Mouse (Mus musculus): Measurements from ENCODE around the gene Fhod1.
A peak's percentile ranks its signal among the peaks of the same experiment; 100 is the strongest.
"Not testable (repeated sequence)": the region's sequence is repeated elsewhere in the genome, so short reads cannot be mapped to it uniquely, and the experiment has no call there.

Fhod1 gene

DNA sequence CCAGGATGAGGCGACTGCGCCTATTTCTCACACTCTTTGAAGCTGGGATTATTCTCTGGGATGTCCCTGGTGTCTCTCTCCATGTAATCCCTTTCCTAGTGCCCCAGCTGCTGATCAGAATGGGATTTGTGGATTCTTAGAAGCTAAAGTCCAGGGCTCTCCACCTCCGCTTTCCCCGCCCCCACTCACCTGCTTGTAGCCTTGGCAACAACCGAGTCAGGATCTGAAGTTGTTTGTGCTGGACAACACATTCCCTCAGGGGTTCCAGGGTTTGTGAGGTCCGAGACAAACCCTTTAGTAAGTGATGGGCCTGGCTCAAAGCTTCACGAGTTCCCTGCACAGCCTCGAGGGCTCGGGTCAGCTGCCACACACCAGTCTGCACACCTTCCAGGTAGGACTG lies 53.0 kb downstream of the Fhod1 start:
- DNase-seq, result no peak

DNA sequence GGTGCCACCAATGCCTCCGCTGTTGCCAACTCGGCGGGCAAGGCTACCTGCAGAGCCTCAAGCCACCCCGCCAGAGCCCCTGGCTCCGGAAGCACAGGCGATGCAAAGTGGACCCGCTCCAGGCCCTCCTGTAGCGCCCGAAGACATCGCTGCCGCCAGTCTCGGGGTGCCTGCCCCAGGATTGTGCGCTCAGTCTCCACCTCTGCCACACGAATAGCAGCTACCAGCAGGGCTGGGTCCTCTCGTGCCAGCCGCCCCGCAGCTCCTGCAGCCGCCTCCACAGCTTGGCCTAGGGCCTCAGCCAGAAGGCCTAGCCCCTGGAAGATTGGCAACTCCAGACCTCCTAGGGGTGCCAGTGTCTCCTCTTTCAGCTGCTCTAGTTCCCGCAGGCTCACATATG lies 54.3 kb downstream of the Fhod1 start:
- no peak for DNase-seq

- no peak for DNase-seq
Observed at GRCm38 (mm10) chr8:105292471-105292870, 55.3 kb downstream of the Fhod1 start.

- not testable (repeated sequence) for DNase-seq
Observed at GRCm38 (mm10) chr8:105291802-105292201, 56.0 kb downstream of the Fhod1 start.

- DNase-seq, result not testable (repeated sequence)
Observed at GRCm38 (mm10) chr8:105291364-105291763, 56.4 kb downstream of the Fhod1 start.

GRCm38 (mm10) chr8:105290554-105291314 lies 57.0 kb downstream of the Fhod1 start:
- peak; percentile 77 for DNase-seq

DNA sequence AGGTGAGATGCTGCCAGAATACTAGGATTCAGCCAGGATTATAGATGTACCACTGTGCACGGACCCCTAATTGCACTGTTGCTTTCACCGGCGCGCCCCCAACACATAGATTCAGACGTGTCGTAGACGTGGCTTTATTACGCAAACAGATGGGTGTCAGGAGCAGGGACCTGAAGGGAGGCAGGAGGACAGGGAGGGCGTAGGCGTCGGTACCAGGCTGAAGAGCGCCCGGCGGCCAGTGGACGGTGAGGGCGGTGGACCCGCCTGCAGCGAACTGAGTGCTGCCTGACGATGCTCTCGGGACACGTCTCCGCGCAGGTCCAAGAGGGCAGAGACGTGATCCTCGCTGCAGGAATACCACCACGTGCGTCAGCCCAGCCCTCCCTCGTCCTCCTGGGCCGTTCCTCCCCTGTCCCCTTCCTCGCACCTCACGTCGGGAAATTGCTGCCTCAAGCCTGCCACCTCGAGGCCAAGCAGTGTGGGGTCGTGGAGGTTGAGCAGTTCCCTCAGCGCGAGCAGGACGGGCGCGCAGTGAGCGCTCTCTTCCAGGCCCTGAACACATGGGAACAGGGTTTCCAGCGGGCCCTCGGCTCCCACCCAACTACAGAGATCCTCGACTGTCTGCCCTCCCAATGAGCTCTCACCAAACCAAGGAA lies 57.8 kb downstream of the Fhod1 start, which contains the start of gene 4931428F04Rik:
TSS of gene 4931428F04Rik (minus strand) at position 60 of the 656 bp plus-strand sequence.
- peak; percentile 60 for DNase-seq

DNA sequence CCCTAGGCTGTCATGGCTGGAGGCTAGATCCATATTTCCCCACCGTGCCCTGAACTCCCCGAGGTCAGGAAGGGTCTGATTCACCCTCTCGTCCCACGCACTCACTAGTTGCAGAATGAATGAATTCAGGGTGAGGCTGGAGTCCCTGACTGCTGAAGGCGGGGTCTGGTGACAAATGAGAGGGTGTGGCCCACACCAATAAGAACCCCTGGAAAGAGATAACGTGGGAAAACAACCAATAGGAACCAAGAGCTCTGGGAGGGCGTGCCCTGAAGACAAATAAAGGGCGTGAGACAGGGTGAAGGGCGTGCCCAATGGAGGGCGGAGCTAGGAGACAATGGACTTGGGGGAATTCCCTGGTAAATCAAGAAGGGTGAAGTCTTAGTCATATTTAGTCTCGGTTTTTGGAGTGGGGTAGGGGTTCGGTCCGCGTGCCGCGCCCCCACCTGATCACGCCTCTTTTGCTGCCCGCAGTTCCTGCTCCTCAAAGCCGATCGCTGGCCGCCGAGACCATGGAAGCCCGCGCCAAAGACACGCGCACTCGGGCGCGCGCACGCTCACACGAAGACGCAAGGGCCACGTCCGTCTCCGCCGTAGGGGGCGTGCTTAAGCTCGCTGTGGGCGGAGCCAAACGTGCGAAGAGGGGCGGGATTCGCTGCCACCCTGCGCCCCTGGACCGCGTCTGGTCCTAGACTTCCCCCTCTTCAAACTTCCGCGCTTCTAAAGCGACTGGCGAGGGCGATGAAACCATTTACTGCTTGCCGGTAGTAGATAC lies 58.6 kb downstream of the Fhod1 start:
- DNase-seq, result peak; percentile 95

DNA sequence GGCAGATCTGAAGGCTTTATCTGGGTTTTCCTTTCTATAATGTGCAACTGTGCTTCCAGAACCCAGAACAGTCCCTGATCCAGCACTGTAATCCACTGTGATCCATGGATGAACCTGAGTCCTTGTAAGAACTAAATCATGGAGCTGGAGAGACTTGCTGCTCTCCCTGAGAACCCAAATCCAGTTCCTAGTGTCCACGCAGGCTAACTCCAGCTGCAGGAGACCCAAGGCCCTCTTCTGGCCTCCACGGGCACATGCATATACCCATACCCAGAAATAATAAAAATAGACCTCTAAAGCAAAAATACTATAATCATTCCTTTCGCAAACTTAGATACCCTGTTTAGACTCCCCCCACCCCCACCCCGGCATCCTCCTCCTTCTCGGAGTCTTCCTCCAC lies 59.5 kb downstream of the Fhod1 start:
- no peak for DNase-seq

DNA sequence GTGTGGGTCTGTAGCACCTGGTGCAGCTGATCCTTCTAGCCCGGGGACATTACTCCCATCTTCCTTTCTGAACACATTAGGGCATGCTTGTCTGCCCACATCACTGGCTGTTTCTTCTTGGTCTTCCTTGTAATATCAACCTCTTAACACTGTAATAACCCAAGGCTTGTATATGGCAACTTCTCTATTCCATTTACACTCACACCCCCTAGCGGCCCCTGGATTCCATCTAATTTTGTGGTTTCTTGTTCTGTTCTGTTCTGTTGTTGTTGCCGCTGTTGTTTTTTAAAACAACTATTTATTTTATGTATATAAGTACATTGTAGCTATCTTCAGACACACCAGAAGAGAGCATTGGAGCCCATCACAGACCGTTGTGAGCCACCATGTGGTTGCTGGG lies 60.8 kb downstream of the Fhod1 start:
- DNase-seq, result no peak

DNA sequence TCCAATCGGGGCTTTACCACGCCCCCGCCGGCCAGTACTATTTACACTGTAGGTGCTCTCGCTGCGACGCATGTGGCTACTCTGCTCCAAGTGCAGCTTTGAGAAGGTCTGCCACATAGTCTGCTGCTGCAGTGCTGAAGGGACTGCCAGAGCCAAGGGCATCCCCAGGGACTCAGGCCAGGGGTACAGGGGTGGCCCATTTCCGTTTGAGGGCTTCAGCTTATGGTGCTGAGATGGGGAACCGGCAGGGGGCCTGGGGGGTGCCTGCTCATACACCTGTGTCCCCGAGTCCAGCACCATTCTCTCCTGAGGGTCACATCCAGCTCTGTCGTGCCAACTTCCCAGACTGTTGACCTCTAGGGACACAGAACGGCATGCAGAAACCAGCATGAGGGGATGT lies 62.2 kb downstream of the Fhod1 start:
- no peak for DNase-seq

- DNase-seq, result no peak
Observed at GRCm38 (mm10) chr8:105283074-105283473, 64.7 kb downstream of the Fhod1 start.

- no peak for DNase-seq
Observed at GRCm38 (mm10) chr8:105282239-105282638, 65.5 kb downstream of the Fhod1 start.

DNA sequence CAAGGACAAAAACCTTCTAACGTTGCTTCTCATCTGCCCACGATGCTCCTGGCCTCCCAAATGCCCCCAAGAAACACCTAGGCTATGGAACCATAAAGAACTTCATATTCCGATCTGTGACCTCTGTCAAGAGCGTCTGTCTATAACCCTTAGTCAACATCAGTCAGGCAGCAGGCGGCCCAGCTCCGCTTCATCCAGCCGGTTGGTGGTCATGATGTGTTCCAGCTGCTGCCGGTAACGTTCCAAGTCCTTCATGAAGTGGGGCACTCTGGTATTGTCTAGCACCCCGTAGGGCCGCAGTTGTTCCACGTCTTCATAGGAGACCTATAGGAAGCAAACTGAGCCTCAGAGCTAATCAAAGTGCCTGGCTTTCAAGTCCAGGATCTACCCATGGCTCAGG lies 65.9 kb downstream of the Fhod1 start:
- DNase-seq, result no peak

DNA sequence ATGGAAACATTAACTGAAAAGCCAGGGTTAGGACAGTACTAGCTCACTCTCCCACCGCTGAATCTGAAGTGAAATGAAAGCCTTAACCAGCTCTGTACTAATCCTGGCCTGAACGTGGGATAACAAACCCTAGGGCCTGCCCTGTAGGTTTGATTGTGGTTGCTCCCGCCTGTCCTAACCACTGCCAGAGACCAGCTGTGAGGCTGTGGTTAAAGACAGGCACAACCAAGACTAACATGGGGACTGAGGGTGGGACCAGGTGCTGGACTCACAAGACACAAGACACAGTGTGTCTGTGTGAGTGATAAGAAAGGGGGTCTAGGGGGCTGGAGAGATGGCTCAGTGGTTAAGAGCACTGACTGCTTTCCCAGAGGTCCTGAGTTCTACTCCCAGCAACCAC lies 67.2 kb downstream of the Fhod1 start:
- DNase-seq, result no peak

Measured in right cerebral cortex, adult 18-20 months (tissue).